Mouse (Mus musculus) kidney, adult 2 months (tissue): ENCODE measurements at regions not wholly inside any gene's neighbourhood (a gene's known extent, or its start where the extent isn't known, plus 50 kb on each side); places are given as distances from the start of the nearest gene placed in this dataset.

Source experiments
- CTCF ChIP-seq: fragments of 200-500 bp; conservative IDR thresholded peaks from 2 replicates; pipeline ENCODE4 v1.5.1; 2011; ENCODE audit warnings: low read depth, mild to moderate bottlenecking, control low read depth, low read length, moderate library complexity, mixed read lengths; ENCODE audit not compliant: insufficient read depth, insufficient read length
- POLR2A ChIP-seq: fragments of 200-500 bp; IDR thresholded peaks from one replicate; pipeline ENCODE4 v1.6.1; 2011; ENCODE audit warnings: low read depth, low read length, control low read depth

GRCm38 (mm10) chr1:14503881-14504742 is 1589.0 kb downstream of the 4930444P10Rik start:
- TF ChIP-seq CTCF = no peak
- TF ChIP-seq POLR2A = no peak
